Mouse (Mus musculus): ENCODE results near the gene Serp2.
"Not testable (repeated sequence)": the region's sequence is repeated elsewhere in the genome, so short reads cannot be mapped to it uniquely, and the experiment has no call there.

The Serp2 gene

DNA sequence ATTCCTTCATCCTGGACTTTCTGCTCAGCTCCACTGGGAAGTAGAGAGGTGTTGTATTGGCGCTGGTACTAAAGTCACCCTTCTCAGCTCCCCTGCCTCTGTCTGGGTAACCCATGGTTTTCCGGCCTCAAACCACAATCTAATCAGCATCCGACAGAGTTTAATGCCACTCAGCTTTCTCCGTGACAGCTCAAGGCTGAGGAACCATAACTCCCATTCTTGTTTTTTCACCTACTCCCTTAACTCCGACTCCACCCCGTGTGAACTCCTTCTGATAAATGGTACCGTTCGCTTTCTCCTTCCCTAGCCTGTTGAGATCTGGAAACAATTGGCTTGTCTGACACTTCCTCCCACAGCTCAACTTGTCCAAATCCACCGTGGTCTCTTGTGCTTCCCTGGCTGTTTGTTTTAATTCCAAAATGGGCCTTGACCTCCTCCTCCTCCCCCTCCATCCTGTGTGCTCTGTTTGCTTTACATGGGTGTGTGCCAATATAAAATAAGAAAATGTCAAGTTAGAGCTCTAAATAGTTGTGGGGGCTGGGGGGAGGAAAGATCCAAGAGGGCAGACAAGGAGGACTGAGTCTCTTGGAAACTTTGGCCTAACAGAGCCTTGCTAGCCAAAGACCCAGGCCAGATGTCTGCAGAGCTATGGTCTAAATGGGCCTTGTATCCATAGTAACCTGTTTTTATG lies 12.7 kb upstream of the Serp2 start:
- DNase-seq (ENCODE audit: low spot score in 2 of 2) = no peak

GRCm38 (mm10) chr14:76568548-76568947 lies 11.9 kb upstream of the Serp2 start:
- no peak for DNase-seq (ENCODE audit: low spot score in 2 of 2)

GRCm38 (mm10) chr14:76567280-76567679 lies 10.6 kb upstream of the Serp2 start:
- DNase-seq (ENCODE audit: low spot score in 2 of 2) = no peak

DNA sequence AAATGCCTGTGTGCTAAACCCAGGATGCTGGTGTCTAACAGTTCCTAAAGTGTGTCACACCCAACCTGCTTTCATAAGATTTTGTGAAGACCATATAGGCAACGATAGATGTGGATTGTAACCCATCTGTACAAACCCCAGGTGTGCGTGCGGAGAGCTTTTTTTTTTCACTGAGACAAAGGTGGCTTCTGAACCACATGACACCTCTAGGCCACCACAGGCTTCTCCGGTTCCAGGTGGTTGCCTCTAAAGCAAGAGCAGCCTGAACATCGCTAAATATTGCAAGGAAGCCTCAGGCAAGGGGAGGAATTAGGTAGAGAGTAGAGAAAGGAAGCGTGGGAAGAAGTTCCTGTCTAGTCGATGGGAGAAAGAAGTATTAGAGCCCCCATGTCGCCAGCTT lies 10.0 kb upstream of the Serp2 start:
- no peak for DNase-seq (ENCODE audit: low spot score in 2 of 2)

DNA sequence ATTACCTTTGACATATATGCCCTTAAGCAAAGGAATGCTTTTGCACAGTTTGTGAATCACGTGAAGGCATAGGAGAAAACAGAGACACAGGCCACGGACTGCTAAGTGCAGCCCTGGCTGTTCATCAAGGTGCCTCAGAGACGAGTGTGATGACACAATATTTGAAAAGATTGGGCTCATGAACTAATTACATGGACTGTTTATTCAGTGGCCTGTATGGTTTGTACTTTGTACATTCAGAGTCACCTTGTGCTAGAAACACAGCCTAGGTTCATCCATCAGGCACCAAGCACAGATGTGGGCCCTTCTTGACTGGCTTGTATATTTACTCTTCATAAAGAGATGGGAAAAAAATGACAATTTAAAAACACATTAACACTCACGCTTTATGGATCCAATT lies 9.5 kb upstream of the Serp2 start:
- no peak for DNase-seq (ENCODE audit: low spot score in 2 of 2)

- no peak for DNase-seq (ENCODE audit: low spot score in 2 of 2)
Observed at GRCm38 (mm10) chr14:76559208-76559607, 2.5 kb upstream of the Serp2 start.

- DNase-seq (ENCODE audit: low spot score in 2 of 2) = not testable (repeated sequence)
Observed at GRCm38 (mm10) chr14:76558171-76558570, 1.5 kb upstream of the Serp2 start.

DNA sequence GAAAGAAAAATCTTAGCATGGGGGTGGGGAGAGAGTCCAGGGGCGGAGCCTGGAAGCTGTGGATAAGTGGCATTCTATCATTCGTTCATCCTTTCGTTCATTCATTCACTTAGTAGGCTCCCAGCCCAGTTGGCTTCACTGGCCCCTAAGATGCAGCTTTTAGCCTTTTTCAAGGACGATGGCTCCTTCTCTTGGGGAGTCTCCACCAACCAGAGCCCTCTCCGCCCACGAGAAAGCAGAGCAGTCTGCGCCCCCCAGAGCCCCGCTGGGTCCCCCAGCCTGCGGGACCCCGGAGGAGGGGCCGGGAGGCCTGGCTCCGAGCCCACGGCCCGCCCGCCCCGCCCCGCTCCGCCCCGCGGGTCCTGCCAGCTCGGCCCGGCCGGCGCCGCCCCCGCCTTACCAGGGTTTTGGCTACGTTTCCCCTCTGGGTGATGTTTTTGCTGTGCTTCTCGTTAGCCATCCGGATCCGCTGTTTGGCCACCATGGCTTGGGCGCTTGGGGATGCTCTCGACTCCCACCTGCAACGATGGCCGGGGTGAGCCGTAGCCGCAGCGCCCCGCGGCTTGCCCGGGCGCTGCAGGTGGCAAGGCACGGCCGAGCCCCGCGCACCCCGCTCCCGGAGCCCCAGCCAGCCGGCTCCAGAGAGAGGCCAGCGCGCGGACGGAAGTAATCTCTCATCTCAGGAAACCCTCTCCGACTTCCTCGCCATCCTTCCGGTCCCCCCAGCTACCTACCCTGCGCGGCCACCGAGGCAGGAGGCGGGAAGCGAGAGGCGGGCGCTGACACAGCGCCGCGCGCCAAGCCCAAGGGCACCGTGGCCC lies 448 bp downstream of the Serp2 start:
- peak; percentile 60 to 65 for DNase-seq (ENCODE audit: low spot score in 2 of 2)

DNA sequence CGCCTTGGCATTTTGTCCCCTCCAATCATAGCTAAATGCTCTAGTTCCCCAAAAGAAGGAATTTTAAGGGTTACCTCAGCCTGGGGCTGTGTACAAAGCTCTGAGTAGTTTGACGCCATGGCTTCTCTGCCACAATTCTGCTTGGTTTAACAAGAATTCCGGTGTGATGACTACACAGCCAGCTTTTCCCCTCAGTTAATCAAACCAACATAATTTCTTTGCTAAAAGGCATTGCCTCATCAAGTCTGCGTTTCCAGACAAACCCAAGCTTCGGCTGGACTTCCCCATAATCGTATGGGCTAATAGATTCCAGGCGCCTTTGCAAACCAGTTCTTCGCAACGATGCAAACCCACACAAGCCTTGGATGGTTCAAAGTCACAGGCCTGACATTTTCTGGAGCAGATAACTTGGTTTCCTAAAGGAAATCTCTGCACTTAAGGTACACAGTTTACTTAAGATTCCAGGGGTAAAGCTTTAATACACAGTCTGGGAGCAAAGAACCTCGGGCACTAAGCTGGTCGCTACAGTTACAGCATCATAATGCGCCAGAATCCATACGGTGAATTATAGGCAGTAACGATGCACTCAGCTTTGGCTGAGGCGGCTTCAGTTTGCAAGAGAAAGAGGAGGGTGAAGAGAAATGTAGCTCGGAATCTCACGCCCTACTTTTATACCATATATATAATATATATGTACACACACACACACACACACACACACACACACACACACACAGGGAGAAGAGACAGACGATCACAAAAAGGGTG lies 1.2 kb downstream of the Serp2 start:
- peak in 1 of 2 experiments; percentile 66 for DNase-seq (ENCODE audit: low spot score in 2 of 2)

- DNase-seq (ENCODE audit: low spot score in 2 of 2) = no peak
Observed at GRCm38 (mm10) chr14:76544136-76544535, 12.6 kb downstream of the Serp2 start.

GRCm38 (mm10) chr14:76541341-76541740 lies 15.3 kb downstream of the Serp2 start:
- no peak for DNase-seq (ENCODE audit: low spot score in 2 of 2)

DNA sequence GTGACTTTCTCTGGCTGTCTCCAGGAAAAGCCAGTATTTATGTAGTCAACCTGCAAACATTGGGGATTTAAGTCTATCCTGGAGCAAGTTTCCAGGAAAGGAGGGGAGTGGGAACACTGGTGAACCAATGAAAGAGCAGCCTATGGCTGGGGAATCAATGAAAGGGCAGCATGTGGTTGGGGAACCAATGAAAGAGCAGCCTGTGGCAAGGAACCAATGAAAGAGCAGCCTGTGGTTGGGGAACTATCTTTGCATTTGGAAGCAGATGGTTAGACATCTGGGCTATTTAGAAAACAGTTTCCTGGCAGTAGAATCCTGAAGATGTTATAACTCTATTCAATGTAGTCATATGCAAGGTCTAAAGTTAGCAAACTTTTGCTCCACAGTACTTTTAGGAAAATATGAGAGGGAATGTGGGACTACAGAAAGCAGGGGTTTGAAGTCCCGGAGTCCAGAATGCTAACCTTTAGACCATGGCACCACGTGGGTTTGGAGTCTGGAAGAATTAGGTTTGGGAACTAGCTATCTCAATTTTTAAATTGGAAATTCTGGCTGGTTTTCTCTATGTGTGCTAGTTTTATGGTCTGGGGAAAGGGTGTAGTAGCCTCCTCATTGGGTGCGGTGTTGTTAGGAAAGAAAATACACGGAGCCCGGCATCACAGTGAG lies 16.6 kb downstream of the Serp2 start:
- DNase-seq (ENCODE audit: low spot score in 2 of 2) = no peak

DNA sequence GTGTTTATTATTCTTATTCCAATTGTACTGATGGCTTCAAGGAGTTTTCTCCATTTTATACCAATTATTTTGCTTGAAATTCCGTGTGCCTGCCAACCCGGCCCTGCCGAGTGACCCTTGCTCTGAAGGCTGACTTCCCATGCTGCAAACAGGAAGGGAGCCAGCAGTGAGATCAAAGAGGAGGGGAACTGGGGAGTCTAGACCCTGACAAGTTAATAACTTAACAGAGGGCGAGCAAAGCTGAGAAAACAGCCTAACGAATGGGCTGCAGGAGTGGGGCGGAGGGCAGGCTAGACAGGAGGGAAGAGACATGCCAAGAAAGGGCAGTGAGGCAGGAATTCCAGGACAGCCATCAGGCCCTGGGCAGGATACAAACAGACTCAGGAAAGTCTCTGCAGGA lies 19.8 kb downstream of the Serp2 start:
- DNase-seq (ENCODE audit: low spot score in 2 of 2) = no peak

DNA sequence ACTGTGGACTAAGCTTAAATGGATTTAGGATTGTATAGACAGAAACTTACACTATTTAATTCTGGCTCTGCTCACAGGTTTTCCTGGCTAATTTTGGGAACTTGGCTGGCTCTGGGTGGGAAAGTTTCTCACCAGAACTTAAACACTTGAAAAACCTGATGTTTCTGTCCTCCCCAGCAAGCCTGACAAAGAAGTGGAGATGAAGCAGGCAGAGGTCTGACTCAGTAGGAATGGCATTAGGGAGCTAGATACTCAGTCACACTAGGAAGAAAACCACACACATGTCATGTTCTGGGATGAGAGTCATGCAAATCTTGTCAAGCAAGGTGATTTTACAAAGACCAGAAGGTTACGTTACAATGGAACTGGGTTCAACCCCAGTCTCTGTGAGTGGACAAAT lies 21.6 kb downstream of the Serp2 start:
- DNase-seq (ENCODE audit: low spot score in 2 of 2) = no peak

- DNase-seq (ENCODE audit: low spot score in 2 of 2) = no peak
Observed at GRCm38 (mm10) chr14:76533170-76533815, 23.4 kb downstream of the Serp2 start.

DNA sequence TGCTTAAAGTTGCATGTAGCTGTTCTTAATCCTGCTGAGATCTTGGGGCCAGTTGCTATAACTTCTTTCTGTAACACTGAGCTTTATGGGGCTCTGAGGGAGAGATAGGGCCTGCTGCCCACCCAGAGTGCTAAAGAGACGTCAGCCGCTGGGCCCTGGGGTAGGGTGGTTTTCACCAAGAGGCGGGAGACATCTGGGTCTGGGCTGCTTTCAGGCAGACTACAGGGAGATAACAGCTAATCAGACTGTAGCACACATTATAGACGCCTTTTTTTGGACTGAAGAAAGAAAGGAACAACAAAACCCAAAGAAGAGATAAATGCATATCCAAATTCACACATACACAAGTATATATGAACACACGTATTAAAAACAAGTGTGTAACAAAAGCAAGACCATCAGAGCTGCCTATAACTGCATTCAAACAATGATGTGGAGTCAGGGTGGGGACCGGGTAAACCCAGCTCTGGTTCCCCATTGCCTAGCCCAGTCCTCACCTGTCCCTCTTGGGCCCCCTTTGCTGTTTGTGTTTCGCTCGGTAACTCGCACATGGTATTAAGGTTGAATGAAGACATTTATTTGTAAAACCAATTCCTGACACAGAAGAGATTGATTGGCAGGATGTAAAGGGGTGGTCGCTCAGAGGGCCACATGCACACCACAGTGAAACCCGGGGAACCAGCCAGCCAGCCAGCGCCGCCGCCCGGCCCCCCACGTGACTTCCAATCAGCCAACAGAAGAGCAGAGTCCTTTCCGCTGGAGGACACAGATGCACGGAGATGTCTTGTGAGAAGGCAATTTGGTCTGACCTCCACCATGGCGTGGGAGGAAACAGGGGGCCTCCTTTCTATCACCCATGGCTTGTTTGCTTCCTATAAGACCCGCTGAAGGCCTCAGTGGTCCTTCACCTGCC lies 24.2 kb downstream of the Serp2 start:
- DNase-seq (ENCODE audit: low spot score in 2 of 2) = no peak

DNA sequence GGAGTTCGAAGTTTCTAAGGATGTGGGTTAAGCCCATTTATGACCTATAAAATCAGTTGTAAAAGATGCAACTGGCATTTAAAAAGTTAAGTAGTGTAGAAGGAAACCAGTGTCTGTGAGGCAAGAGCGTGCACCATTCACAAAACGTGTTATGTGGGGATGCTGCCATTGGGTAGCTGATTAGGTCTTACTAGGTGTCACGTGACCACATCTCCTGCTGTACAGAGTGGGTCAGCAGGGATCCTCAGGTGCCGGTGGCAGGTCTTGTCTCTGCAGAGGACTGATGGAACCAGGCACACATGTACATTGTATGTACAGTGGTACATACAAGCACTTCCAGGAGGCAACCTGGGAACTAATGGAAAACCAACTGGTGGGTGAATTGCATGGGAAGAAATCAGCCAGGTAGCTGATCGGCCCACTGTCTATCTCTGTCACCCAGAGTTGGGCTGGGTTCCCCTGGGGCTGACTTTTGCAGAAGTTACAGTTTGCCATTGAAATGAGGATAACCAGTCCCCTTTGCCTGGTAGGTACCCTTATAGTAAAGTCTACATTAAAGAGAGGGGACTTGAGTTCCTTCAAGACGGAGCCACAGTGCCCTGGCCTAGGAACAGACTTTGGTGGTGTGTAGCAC lies 25.5 kb downstream of the Serp2 start:
- DNase-seq (ENCODE audit: low spot score in 2 of 2) = no peak

- DNase-seq (ENCODE audit: low spot score in 2 of 2) = no peak
Observed at GRCm38 (mm10) chr14:76528641-76529040, 28.0 kb downstream of the Serp2 start.

DNA sequence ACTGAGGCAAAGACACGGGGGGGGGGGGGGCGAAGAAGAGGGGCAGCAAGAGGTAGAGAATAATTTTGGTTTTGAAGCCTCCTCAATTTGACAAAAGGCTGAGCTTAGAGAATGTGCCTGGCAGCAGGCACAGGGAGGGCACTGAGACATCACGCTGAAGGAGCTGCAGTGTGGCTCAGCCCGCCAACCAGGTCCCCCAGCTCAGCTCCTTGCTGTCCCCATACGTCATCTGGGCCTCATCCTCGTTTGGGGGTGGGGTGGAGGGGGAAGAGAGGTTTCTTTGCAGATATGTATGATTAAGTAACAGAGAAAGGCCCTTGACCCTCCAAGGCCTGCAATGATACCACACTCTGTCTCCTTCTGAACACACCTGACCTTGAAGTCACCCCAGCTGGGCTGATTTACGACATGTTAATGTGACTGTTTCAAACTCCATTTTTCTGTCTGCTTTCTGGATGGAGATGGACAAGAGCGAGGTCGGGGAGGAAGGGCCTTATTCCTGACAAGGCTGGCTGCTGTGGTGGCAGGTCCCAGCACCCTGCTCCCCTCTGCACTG lies 28.9 kb downstream of the Serp2 start:
- DNase-seq (ENCODE audit: low spot score in 2 of 2) = no peak

Data from right cerebral cortex, adult 2 months (tissue).